Mouse (Mus musculus) erythroblast, embryonic 14.5 days (primary cell): ENCODE data around the gene Gm13285.

Experiments
- GATA1 ChIP-seq: IDR thresholded peaks from 2 replicates; pipeline ENCODE4 v1.6.1; 2012; ENCODE audit warnings: low read length, inconsistent platforms, mixed read lengths
- TAL1 ChIP-seq: IDR thresholded peaks from 3 replicates; pipeline ENCODE4 v1.6.1; 2012; ENCODE audit warnings: low read length, inconsistent platforms, mixed read lengths

DNA sequence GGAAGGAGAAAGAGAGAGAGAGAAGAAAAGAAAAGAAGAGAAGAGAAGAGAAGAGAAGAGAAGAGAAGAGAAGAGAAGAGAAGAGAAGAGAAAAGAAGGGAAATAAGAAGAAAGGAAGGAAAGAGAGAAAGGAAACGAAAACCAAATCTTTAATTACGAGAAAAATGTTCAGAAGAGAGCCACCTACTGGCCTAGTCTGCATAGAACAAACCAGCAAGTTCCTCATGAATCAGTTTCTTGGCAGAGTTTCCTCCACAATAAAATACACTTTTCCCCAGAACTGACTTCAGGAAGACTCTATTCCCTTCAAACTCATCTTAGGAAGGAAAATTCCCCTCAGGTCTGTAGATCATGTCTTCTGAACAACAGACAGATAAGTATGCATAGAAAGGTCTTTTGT, 45.9 kb downstream of the Gm13285 start:
- TF ChIP-seq TAL1 (no peak), GATA1 (no peak)
